Mouse (Mus musculus) liver, embryonic 15.5 days (tissue): ENCODE measurements around the gene Anapc5. TPM values are rescaled to one million over a fixed set of nuclear protein-coding genes. Genes with fewer than 3 reads are reported as not detected.

Experiments
- ATAC-seq: fragments of 200-750 bp; cut with Nextera tagmentation; 2 replicates; pipeline ENCODE4 v1.8.0; 2017; ENCODE audit warnings: moderate number of reproducible peaks, mild to moderate bottlenecking, moderate library complexity; ENCODE audit not compliant: insufficient read depth
- H3K27ac ChIP-seq: fragments of 300-500 bp; sonication (generic); replicated peaks from 2 replicates; pipeline ENCODE4 v1.5.1; 2015; ENCODE audit warnings: mild to moderate bottlenecking, inconsistent platforms
- H3K27me3 ChIP-seq: fragments of 300-500 bp; sonication (generic); 2 replicates; pipeline ENCODE4 v1.6.1; 2015; ENCODE audit warnings: mild to moderate bottlenecking, inconsistent platforms
- H3K36me3 ChIP-seq: fragments of 300-500 bp; sonication (generic); replicated peaks from 2 replicates; pipeline ENCODE4 v1.6.1; 2015; ENCODE audit warnings: moderate library complexity, mild to moderate bottlenecking, inconsistent platforms
- H3K4me1 ChIP-seq: fragments of 300-500 bp; sonication (generic); replicated peaks from 2 replicates; pipeline ENCODE4 v1.6.1; 2015; ENCODE audit warnings: inconsistent platforms
- H3K4me2 ChIP-seq: fragments of 300-500 bp; sonication (generic); 2 replicates; pipeline ENCODE4 v1.6.1; 2015; ENCODE audit warnings: moderate library complexity, mild to moderate bottlenecking, inconsistent platforms
- H3K4me3 ChIP-seq: fragments of 300-500 bp; sonication (generic); replicated peaks from 2 replicates; pipeline ENCODE4 v1.5.1; 2015; ENCODE audit warnings: mild to moderate bottlenecking, inconsistent platforms
- H3K9ac ChIP-seq: fragments of 300-500 bp; sonication (generic); 2 replicates; pipeline ENCODE4 v1.6.1; 2015; ENCODE audit warnings: moderate library complexity, mild to moderate bottlenecking, inconsistent platforms
- H3K9me3 ChIP-seq: fragments of 300-500 bp; sonication (generic); replicated peaks from 2 replicates; pipeline ENCODE4 v1.6.1; 2016; ENCODE audit warnings: inconsistent platforms
- WGBS: fragments of 180-500 bp; shearing (Covaris S2); methylation state at CpG from one replicate; pipeline ENCODE4 v1.1.7; 2015; ENCODE audit warnings: mixed read lengths; ENCODE audit not compliant: insufficient replicate concordance; 5-methylcytosine and 5-hydroxymethylcytosine counted together
- polyA plus RNA-seq: library from polyadenylated mRNA; unstranded; fragments of >200 nt; fragmentation: Nextera tagmentation; extraction: Ambion mirVana; gene quantifications from 2 replicates; pipeline ENCODE4 v1.2.1, GENCODE M21; 2015

The Anapc5 gene
- polyA plus RNA-seq, 1 experiment from 2014 or later: 220 TPM

DNA sequence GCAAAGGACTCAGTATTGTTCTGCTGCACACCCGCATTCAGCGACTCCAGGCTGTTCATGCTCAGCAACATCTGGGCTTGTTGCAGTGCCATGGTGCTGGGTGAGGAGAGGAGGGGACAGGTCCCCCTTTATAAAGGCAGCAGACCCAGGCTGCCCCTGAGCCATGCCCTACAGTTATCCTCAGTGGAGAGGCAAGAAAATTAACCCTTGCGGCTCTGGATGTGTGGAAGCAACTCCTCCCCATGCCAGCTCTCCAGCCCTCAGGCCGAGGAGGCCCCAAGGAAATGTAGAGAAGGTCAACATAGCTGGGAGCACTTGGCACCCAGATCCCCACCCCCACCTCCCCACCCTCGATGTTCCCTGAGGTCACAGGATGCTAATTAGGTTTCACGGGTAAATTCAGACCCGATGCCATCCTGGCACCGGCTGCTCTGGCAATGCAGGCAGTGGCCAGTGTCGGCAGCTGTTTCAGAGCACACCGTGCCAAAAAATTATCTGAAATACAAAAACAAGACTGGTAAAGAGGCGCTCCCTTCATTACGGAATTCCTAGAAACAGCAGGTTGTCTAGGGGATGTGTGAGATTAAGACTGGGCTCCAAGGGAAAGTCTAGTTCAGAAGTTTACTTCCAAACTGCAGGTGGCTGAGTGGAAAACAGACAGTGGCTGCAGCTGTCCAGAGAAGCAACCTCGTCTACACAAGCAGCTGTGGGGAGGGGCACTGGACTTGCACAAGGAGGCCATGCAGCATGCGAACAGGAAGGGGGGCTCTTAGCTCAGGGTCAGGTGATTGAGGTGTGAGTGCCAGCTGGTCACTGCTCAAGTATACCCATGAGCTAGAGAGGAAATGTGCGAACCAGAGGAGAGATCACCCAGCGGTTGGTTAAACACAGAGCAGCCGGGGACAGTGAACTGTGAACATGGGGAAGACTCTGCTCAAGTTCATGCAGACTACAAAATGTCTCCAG, 21.5 kb downstream of the Anapc5 start:
- 83% methylated on average over 17 of the region's 17 CpGs for WGBS
- Histone ChIP-seq H3K27ac (peak overlapping the region; percentile 71), H3K4me3 (no peak overlapping the region), H3K9ac (no peak overlapping the region), H3K9me3 (no peaks in the 10 kb centered on the region), H3K36me3 (peaks cover 94% of the 10 kb centered on the region), H3K27me3 (no peaks in the 10 kb centered on the region), H3K4me2 (peak overlapping the region; percentile 8), H3K4me1 (peaks cover 49% of the 10 kb centered on the region)
- peak; percentile 18 for ATAC-seq

DNA sequence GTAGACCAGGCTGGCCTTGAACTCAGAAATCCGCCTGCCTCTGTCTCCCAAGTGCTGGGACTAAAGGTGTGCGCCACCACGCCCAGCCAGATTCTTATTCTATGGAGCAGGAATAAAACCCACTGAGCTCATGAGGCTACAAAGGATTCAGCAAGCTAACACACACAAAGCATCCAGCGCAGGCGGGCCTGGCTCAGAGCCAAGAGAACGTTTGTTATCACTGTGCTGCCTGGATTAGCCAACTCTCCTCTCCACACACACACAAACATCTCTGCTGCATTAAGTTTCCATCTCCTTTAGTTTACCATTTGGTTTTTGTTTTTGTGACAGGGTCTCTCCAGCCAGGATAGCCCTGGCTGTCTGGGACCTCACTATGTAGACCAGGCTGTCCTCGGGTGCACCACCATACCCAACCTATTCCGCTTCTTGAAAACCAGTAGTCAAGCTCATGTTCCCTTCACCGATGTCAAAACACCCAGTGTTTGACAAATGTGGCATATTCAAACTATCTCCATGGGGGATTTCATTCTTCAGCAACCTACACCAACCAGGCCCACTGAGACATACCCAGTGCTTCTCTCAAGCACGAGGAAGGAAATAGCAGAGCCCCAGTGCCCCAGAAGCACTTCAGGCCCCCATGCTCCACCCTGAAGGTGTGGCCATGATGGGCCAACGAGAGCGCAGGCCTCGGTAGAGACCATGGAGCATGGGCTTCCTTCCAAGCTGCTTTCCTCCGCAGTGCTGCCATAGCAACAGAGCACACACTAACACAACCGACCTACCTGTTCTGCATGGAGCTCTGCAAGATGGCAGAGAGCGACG, 22.4 kb downstream of the Anapc5 start:
- Histone ChIP-seq H3K9ac (no peak overlapping the region), H3K27ac (peak overlapping the region; percentile 71), H3K27me3 (no peaks in the 10 kb centered on the region), H3K36me3 (peaks cover 94% of the 10 kb centered on the region), H3K4me3 (no peak overlapping the region), H3K9me3 (no peaks in the 10 kb centered on the region), H3K4me2 (peak overlapping the region; percentile 8; the same call in 1 of the 2 replicates), H3K4me1 (peaks cover 43% of the 10 kb centered on the region)
- 56% methylated on average over 17 of the region's 17 CpGs for WGBS
- peak; percentile 60 for ATAC-seq

DNA sequence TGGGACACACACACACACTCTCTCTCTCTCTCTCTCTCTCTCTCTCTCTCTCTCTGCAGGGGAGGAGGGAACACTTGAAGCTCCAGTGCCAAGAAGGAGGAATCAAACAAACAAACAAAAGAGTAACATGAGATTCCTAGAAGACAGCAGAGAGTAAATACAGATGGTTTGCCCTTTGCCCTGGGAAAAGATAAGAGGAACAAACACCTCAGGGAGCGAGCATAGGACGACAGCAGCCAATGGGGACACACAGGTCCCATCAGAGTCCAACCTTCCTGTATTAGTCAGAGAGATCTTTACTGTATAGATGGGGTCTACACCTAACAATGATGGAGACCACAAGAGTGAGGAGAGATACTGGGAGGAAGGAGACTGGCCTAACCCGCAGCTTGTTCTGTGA, 23.3 kb downstream of the Anapc5 start:
- ATAC-seq: no peak
- H3K36me3 ChIP-seq: peaks cover 95% of the 10 kb centered on the region

DNA sequence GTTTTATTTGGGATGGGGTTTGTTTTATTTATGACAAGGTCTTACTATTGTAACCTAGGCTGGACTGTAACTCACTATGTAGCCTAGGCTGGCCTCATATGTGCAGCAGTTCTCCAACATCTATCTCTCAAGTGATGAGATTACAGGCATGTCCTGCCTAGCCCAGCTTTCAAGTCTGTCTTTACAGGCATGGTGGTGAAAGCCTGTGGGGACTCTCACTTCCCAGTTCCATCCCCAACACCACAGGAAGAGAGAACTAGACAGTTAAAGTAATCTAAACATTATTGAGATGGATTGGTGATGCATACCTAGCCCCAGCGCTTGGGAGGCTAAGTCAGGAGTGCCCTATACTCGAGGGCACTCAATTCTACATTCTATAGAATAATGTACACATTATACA, 32.4 kb downstream of the Anapc5 start:
- 84% methylated on average over 2 of the region's 2 CpGs for WGBS
- Histone ChIP-seq H3K27me3 (no peaks in the 10 kb centered on the region), H3K9me3 (no peaks in the 10 kb centered on the region), H3K36me3 (peaks cover 77% of the 10 kb centered on the region), H3K9ac (no peak overlapping the region), H3K27ac (no peak overlapping the region), H3K4me1 (peaks cover 19% of the 10 kb centered on the region; the same call in 1 of the 2 replicates), H3K4me3 (no peak overlapping the region), H3K4me2 (no peak overlapping the region)
- no peak for ATAC-seq

More for the DNA sequence above, 23.3 kb downstream of the Anapc5 start:
- Histone ChIP-seq H3K4me2 (no peak overlapping the region), H3K27ac (peak overlapping the region; percentile 71), H3K9me3 (no peaks in the 10 kb centered on the region), H3K4me1 (peaks cover 42% of the 10 kb centered on the region), H3K4me3 (no peak overlapping the region), H3K27me3 (no peaks in the 10 kb centered on the region), H3K9ac (no peak overlapping the region)
- 83% methylated on average over 3 of the region's 3 CpGs for WGBS

DNA sequence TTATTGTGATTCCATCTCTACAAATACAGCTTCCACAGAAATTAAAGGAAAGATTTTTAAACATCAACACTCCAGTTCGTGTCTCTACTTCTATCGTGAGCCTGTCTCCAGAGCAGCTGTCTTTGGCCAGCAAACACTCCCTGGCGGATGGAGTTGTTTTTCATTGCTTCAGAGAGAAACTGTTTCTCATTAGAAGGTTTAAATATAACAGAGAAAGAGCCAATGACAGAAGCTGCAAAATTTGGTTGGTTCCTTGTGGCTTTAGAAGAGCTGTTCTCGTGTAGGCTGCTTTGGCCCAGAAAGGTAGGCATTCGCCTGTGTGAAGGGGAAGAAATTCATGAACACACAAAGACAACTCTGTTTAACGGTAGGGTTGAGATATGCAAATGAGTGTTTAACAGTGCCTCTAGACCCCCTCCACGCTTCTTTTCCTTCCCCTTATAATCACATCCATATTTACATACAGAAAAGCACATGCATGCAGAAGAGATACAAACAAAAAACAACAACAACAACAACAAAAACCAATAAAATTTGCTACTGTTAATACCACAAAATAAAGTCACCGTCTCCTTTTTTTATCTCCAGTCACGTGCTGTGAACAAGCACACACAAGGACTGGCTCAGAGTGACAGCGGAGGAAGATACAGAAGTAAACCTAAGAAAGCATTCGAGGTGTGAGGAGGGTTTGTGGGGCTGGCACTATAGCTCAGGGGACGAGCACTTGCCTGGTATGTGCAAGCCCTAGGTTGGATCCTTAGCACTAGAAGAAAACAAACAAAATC, 34.9 kb downstream of the Anapc5 start:
- no peaks in the 10 kb centered on the region for H3K9me3 ChIP-seq
- WGBS: 56% methylated on average over 12 of the region's 12 CpGs
- H3K36me3 ChIP-seq: peaks cover 54% of the 10 kb centered on the region
- H3K27me3 ChIP-seq: no peaks in the 10 kb centered on the region
- H3K4me2 ChIP-seq: no peak overlapping the region
- H3K27ac ChIP-seq: no peak overlapping the region
- ATAC-seq: no peak
- no peak overlapping the region for H3K4me3 ChIP-seq
- H3K4me1 ChIP-seq: peaks cover 19% of the 10 kb centered on the region; the same call in 1 of the 2 replicates
- H3K9ac ChIP-seq: no peak overlapping the region

DNA sequence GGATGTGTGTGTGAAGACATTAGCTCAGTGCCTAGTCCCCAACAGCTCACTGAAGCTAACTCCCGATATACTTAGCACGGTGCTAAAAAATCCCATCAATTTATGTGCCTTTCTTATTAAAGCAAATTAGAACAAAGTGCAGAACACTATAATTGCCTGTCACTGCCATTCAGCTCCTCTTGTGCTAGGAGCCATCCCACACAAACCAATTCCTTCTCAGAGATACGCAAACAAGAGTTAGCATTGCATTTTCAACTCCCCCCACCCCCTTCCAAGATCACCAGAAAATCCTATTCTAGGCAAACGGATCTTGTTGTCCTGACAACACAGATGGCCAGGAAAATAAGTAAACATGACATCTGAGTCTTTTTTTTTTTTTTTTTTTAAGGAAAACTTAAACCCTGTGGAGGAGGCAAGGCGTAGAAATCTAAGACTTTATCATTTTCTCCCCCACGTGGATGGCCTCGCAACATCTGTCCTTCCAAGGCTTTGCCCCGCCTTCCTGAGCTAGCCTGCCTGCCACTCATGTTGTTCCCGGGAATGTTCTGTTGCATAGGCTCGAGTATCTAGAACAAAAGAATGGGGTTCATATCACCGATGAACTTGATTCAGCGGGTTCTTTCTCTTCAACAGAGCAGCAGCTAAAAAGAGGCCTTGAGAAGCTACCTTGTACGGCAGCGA, 37.3 kb downstream of the Anapc5 start:
- H3K4me3 ChIP-seq: no peak overlapping the region
- H3K4me1 ChIP-seq: peaks cover 29% of the 10 kb centered on the region
- H3K9ac ChIP-seq: no peak overlapping the region
- ATAC-seq: no peak
- no peaks in the 10 kb centered on the region for H3K9me3 ChIP-seq
- WGBS: 66% methylated on average over 14 of the region's 14 CpGs
- H3K4me2 ChIP-seq: no peak overlapping the region
- H3K27me3 ChIP-seq: no peaks in the 10 kb centered on the region
- H3K27ac ChIP-seq: no peak overlapping the region
- peaks cover 32% of the 10 kb centered on the region for H3K36me3 ChIP-seq

DNA sequence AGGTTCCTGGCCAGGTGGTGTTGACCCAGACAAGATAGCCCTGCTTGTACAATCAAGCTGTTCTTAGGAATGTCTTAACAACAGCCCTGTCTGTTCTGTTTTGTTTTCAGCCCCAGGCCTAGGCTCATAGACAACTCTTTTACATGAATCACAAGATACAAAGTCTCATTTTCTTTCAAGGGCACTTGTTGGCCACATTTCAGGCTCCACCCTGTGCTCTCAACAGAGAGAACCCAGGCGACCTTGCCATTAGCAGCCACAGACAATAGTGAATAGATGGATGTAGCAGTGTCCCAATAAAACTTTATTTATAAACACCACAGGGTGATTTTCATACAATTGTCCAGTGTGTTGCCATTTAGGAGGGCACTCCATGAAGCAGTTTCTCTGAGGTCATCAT, 39.1 kb downstream of the Anapc5 start:
- ATAC-seq: no peak
- Histone ChIP-seq H3K4me3 (no peak overlapping the region), H3K36me3 (peaks cover 14% of the 10 kb centered on the region), H3K27me3 (no peaks in the 10 kb centered on the region), H3K4me2 (no peak overlapping the region), H3K9ac (no peak overlapping the region), H3K4me1 (peaks cover 45% of the 10 kb centered on the region), H3K27ac (no peak overlapping the region), H3K9me3 (no peaks in the 10 kb centered on the region)
- WGBS: 50% methylated on average over 1 of the region's 1 CpGs

DNA sequence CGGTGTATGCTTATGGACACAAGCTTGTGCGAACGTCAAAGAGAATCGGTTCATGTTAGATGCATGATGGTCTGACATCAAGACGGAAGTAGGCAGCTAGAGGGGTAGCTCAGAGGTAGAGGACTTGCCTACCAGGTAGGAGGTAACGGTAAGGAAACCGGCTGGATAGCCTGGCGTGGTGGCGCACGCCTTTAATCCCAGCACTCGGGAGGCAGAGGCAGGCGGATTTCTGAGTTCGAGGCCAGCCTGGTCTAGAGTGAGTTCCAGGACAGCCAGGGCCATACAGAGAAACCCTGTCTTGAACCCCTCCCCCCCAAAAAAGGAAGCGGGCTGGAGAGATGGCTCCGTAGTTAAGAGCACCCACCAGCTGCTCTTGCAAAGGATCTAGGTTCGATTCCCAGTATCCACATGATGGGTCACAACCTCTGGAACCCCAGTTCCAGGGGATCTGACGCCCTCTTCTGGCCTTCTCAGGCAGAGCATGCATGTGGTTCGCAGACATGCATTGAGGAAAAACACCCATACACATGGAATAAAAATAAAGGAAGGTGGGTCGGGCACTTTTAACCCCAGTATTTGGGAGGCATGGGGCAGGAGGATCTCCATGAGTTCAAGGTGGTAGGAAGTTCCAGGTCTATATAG, 40.2 kb downstream of the Anapc5 start:
- ATAC-seq: no peak
- H3K27me3 ChIP-seq: no peaks in the 10 kb centered on the region
- peaks cover 5% of the 10 kb centered on the region for H3K36me3 ChIP-seq
- H3K4me1 ChIP-seq: peaks cover 51% of the 10 kb centered on the region
- no peak overlapping the region for H3K9ac ChIP-seq
- H3K9me3 ChIP-seq: no peaks in the 10 kb centered on the region
- H3K27ac ChIP-seq: no peak overlapping the region
- H3K4me2 ChIP-seq: no peak overlapping the region
- 75% methylated on average over 19 of the region's 19 CpGs for WGBS
- no peak overlapping the region for H3K4me3 ChIP-seq

DNA sequence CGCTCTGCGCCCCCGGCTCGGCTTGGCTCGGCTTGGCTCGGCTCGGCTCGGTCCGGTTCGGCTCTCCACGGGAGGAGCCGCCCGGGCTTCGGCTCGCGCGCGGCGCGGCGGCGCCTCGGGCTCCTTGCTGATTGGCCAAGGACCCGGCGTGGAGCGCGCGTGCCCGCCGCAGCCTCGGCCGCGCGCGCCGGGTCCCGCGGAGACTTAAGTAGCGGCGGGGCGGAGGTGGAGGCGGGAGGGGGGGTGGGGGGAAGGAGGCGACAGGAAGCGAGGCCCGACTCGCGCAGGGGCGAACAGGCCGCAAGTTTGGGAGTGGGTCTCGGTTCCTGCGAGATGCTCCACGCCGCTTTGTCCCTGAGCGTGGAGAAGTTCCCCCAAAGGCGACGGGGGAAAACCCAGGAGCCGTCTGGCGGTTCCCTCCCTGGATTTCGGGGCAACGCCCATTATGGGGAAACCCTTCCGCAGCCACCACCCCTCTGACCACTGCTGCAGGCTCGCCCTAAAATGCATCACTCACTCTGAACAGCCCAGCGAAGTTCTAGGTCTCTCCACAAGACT, 41.8 kb downstream of the Anapc5 start, which contains the start of gene Camkk2:
Camkk2 (minus strand) TSS at position 133 of the 558 bp plus-strand sequence.
- Histone ChIP-seq H3K9ac (peak within 1 kb of the TSS; percentile 90), H3K27me3 (no peaks in the 10 kb centered on the region), H3K4me3 (peak within 1 kb of the TSS; percentile 83), H3K36me3 (no peaks in the 10 kb centered on the region), H3K4me1 (peaks cover 63% of the 10 kb centered on the region), H3K4me2 (peak within 1 kb of the TSS; percentile 96), H3K9me3 (no peaks in the 10 kb centered on the region), H3K27ac (peak within 1 kb of the TSS; percentile 83)
- ATAC-seq: peak; percentile 81
- under 1% methylated on average over 56 of the region's 63 CpGs for WGBS
